Mouse (Mus musculus) megakaryocyte, embryonic 14.5 days (primary cell): ENCODE results near the gene Zfp853.

Experiments
- FLI1 ChIP-seq: IDR thresholded peaks from 2 replicates; pipeline ENCODE4 v1.6.1; 2012; ENCODE audit warnings: low read length, inconsistent platforms, mixed read lengths
- GATA1 ChIP-seq: IDR thresholded peaks from 3 replicates; pipeline ENCODE4 v1.6.1; 2012; ENCODE audit warnings: mixed read lengths, low read length, inconsistent platforms, borderline replicate concordance

DNA sequence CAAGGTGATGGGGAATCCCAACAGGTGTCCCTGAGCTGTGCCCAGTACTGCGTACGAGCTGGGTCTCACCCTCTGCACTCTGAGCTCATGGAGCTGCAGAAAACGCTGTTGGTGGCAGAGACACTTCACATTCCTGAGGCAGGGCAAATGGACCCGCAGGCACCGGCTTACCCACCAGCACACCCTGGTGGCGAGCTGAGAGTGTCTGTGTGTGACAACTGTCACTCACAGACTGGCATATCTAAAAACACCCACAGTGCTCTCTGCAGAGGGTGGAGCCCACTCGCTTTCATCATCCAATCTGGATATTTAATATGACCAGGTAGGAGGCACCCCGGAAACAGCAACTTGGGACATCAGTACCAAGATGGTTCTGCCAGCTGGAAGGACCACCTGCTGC, 7.9 kb upstream of the Zfp853 start:
- TF ChIP-seq GATA1 (no peak), FLI1 (no peak)
